27 mouse cellular contexts compared by ENCODE assay signal in the genomic region with DNA sequence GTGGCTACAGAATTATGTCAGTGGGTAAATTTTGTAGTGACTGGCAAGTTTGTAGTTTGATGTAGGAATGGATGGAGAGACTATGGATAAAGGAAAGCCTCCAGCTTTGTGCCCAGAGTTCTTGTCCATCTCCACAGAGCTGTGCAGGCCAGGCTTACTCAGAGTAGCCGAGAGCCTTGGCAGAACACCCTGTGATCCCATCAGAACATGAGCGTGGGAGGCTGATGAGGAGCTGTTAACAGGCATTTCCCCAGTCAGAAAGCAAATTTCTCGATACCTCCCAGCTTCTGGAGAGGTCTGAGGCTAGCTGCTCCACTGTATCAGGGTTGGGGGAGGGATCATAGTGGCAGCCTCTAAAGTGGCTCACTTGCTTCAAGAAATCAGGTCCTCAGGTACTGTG.
DNase-seq lines count a peak whose midpoint lies in the region; ATAC-seq and TF ChIP-seq lines count a peak whose summit lies in the region.
"Had no signal": no experiment of that assay in that cellular context is flagged by ENCODE, and none has a peak within 500 bp of the region (broad histone marks: within the 10 kb centered on the region; RNA-seq: fewer than 3 reads in every experiment).

No protein-coding gene starts in this region.

- H3K4me1 ChIP-seq in lung, postnatal 0 days (ENCODE audit: insufficient read depth, low read depth, low read length), result no peaks in the 10 kb centered on the region
- H3K4me1 ChIP-seq: embryonic facial prominence, embryonic 15.5 days; hindbrain, embryonic 15.5 days; intestine, embryonic 15.5 days; limb, embryonic 12.5 days; liver, embryonic 12.5 days; neural tube, embryonic 15.5 days; stomach, embryonic 15.5 days had no signal

- no peaks in the 10 kb centered on the region for H3K36me3 ChIP-seq in lung, postnatal 0 days (ENCODE audit: insufficient read depth, low read length)
- H3K36me3 ChIP-seq: embryonic facial prominence, embryonic 15.5 days; hindbrain, embryonic 15.5 days; intestine, embryonic 15.5 days; limb, embryonic 12.5 days; liver, embryonic 12.5 days; lung, embryonic 15.5 days; neural tube, embryonic 15.5 days; stomach, embryonic 15.5 days had no signal

- no peak overlapping the region for H3K4me2 ChIP-seq in lung, postnatal 0 days (replicated peaks; ENCODE audit: low read depth, low read length)
- H3K4me2 ChIP-seq: embryonic facial prominence, embryonic 15.5 days; hindbrain, embryonic 15.5 days; intestine, embryonic 15.5 days; limb, embryonic 12.5 days; liver, embryonic 12.5 days; lung, embryonic 15.5 days; neural tube, embryonic 15.5 days; stomach, embryonic 15.5 days had no signal

- peak; percentile 59 for DNase-seq in gastrocnemius, adult 18-20 months (ENCODE audit: low spot score)
- no peak for DNase-seq in gastrocnemius, postnatal 4 days (ENCODE audit: low spot score in 2 of 2)
- peak; percentile 38 for DNase-seq in lung, postnatal 0 days (ENCODE audit: low spot score)
- no peak for DNase-seq in lung, postnatal 14 days
- DNase-seq in heart, postnatal 10 days, result peak; percentile 36 to 43
- peak; percentile 73 for DNase-seq in skeletal muscle tissue, adult 2 months (ENCODE audit: low read depth, low spot score)
- no peak for DNase-seq in embryo, embryonic 11 days
- no peak for DNase-seq in layer of hippocampus, postnatal 36 days
- DNase-seq: adrenal gland, postnatal 25 days; cerebellum, adult 11-12 months; cerebellum, postnatal 14 days; forebrain, postnatal 0 days; kidney, adult 9 months; kidney, postnatal 36 days; layer of hippocampus, adult 9-11 months; right cerebral cortex, postnatal 25 days had no signal

- no peaks in the 10 kb centered on the region for H3K27me3 ChIP-seq in lung, postnatal 0 days (replicated peaks; ENCODE audit: insufficient read depth, low read length)
- H3K27me3 ChIP-seq: embryonic facial prominence, embryonic 15.5 days; hindbrain, embryonic 15.5 days; intestine, embryonic 15.5 days; limb, embryonic 12.5 days; liver, embryonic 12.5 days; lung, embryonic 15.5 days; neural tube, embryonic 15.5 days; stomach, embryonic 15.5 days had no signal

- intact Hi-C loops in heart, postnatal 10 days (cut with DNase I), result no loop called here

- H3K9ac ChIP-seq in lung, postnatal 0 days (replicated peaks; ENCODE audit: low read depth), result no peak overlapping the region
- H3K9ac ChIP-seq: embryonic facial prominence, embryonic 15.5 days; forebrain, postnatal 0 days; hindbrain, embryonic 15.5 days; intestine, embryonic 15.5 days; limb, embryonic 12.5 days; liver, embryonic 12.5 days; lung, embryonic 15.5 days; neural tube, embryonic 15.5 days; stomach, embryonic 15.5 days had no signal

- TF ChIP-seq CTCF in lung, postnatal 0 days (IDR thresholded peaks at IDR 0.05), result no peak

- no peak for TF ChIP-seq EP300 in lung, postnatal 0 days (IDR thresholded peaks at IDR 0.05)

- H3K9me3 ChIP-seq in lung, postnatal 0 days (ENCODE audit: low read length), result no peaks in the 10 kb centered on the region
- H3K9me3 ChIP-seq: embryonic facial prominence, embryonic 15.5 days; hindbrain, embryonic 15.5 days; intestine, embryonic 15.5 days; limb, embryonic 12.5 days; liver, embryonic 12.5 days; lung, embryonic 15.5 days; neural tube, embryonic 15.5 days; stomach, embryonic 15.5 days had no signal

- 0 out of 2 replicates have a peak overlapping the region, but pooled peaks have one; percentile 9 for H3K27ac ChIP-seq in lung, postnatal 0 days (ENCODE audit: low read length)
- H3K27ac ChIP-seq: embryonic facial prominence, embryonic 15.5 days; hindbrain, embryonic 15.5 days; intestine, embryonic 15.5 days; limb, embryonic 12.5 days; liver, embryonic 12.5 days; lung, embryonic 15.5 days; neural tube, embryonic 15.5 days; stomach, embryonic 15.5 days had no signal

- ATAC-seq in lung, postnatal 0 days, result peak; percentile 50; the same call in 1 of the 2 replicates
- ATAC-seq: activated CD4-positive, CD25-positive, alpha-beta regulatory T cell, adult 4 months; CD4-positive, CD25-positive, alpha-beta regulatory T cell, adult 4 months; forebrain, postnatal 0 days; intestine, embryonic 15.5 days; liver, embryonic 12.5 days; midbrain, embryonic 16.5 days had no signal

- 53% methylated on average over 3 of the region's 3 CpGs for WGBS in lung, postnatal 0 days

- no peak overlapping the region for H3K4me3 ChIP-seq in lung, postnatal 0 days (ENCODE audit: low read depth, low read length)
- H3K4me3 ChIP-seq: embryonic facial prominence, embryonic 15.5 days; hindbrain, embryonic 15.5 days; intestine, embryonic 15.5 days; limb, embryonic 12.5 days; liver, embryonic 12.5 days; lung, embryonic 15.5 days; neural tube, embryonic 15.5 days; stomach, embryonic 15.5 days had no signal

Comparison
In these comparisons a context has a peak if more than half of its experiments do, and no peak if none do; other contexts are left out.
1. DNase-seq: peak in gastrocnemius, adult 18-20 months (single experiment), lung, postnatal 0 days (single experiment), heart, postnatal 10 days (2 of 2) and skeletal muscle tissue, adult 2 months (single experiment); none in gastrocnemius, postnatal 4 days (0 of 2), lung, postnatal 14 days (single experiment), embryo, embryonic 11 days (single experiment) and layer of hippocampus, postnatal 36 days (0 of 2).